Mouse (Mus musculus) limb, embryonic 11.5 days (tissue): ENCODE measurements around the gene Eng. TPM values are rescaled to one million over a fixed set of nuclear protein-coding genes. Genes with fewer than 3 reads are reported as not detected.

Experiments used
- ATAC-seq: fragments of 200-750 bp; cut with Nextera tagmentation; 2 replicates; pipeline ENCODE4 v1.8.0; 2017; ENCODE audit warnings: low read depth; ENCODE audit not compliant: insufficient number of reproducible peaks, low FRiP score, low TSS enrichment
- DNase-seq: peaks from one replicate; pipeline ENCODE4 v3.0.0-alpha.2; 2015; ENCODE audit warnings: low spot score
- H3K27ac ChIP-seq: fragments of 300-500 bp; sonication (generic); replicated peaks from 2 replicates; pipeline ENCODE4 v1.5.1; 2014; ENCODE audit warnings: low read depth, mild to moderate bottlenecking, low read length
- H3K27me3 ChIP-seq: fragments of 300-500 bp; sonication (generic); 2 replicates; pipeline ENCODE4 v1.6.1; 2014; ENCODE audit warnings: mild to moderate bottlenecking, low read length, mixed read lengths; ENCODE audit not compliant: control insufficient read depth, insufficient read depth
- H3K36me3 ChIP-seq: fragments of 300-500 bp; sonication (generic); 2 replicates; pipeline ENCODE4 v1.6.1; 2014; ENCODE audit warnings: mild to moderate bottlenecking, low read length, moderate library complexity, mixed read lengths; ENCODE audit not compliant: control insufficient read depth, insufficient read depth
- H3K4me1 ChIP-seq: fragments of 300-500 bp; sonication (generic); 2 replicates; pipeline ENCODE4 v1.6.1; 2014; ENCODE audit warnings: low read length, mixed read lengths; ENCODE audit not compliant: control insufficient read depth, insufficient read depth
- H3K4me2 ChIP-seq: fragments of 300-500 bp; sonication (generic); 2 replicates; pipeline ENCODE4 v1.6.1; 2014; ENCODE audit warnings: low read depth, mild to moderate bottlenecking, moderate library complexity; ENCODE audit not compliant: severe bottlenecking
- H3K4me3 ChIP-seq: fragments of 300-500 bp; sonication (generic); 2 replicates; pipeline ENCODE4 v1.5.1; 2014; ENCODE audit warnings: low read depth, low read length
- H3K9ac ChIP-seq: fragments of 300-500 bp; sonication (generic); 2 replicates; pipeline ENCODE4 v1.6.1; 2014; ENCODE audit warnings: mild to moderate bottlenecking, low read length
- H3K9me3 ChIP-seq: fragments of 300-500 bp; sonication (generic); 2 replicates; pipeline ENCODE4 v1.6.1; 2016; ENCODE audit warnings: low read length; ENCODE audit not compliant: control insufficient read depth
- WGBS: fragments of 180-500 bp; shearing (Covaris S2); extraction: QIAGEN DNeasy Blood & Tissue Kit; methylation state at CpG from one replicate; pipeline ENCODE4 v1.1.7; 2014; 5-methylcytosine and 5-hydroxymethylcytosine counted together
- polyA plus RNA-seq: library from polyadenylated mRNA; unstranded; fragments of >200 nt; fragmentation: Nextera tagmentation; extraction: Ambion mirVana; gene quantifications from 2 replicates; pipeline ENCODE4 v1.2.1, GENCODE M21; 2014

The Eng gene
- polyA plus RNA-seq, 1 experiment from 2014 or later: 19.3 TPM

DNA sequence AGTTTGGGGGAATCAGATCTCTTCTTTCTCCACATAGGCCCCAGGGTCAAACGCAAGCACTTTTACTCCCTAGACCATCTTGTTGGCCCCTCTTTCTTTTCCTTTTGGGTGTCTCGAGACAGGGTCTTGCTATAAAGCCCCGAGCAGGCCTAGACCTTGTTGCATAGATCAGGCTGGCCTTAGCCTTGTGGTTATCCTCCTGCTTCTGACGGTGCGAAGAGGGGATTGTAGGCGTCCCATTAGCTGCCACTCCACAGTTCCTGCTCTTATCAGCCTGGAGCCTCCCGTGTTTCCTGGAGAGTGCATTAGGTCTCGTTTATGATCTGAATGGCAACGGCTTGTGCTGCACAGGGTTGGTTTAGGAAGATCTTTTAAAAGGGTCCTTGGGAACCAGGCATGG is 2.3 kb upstream of the Eng start:
- Histone ChIP-seq H3K4me3 (no peak overlapping the region), H3K9me3 (no peaks in the 10 kb centered on the region), H3K9ac (no peak overlapping the region), H3K4me2 (no peak overlapping the region), H3K27me3 (no peaks in the 10 kb centered on the region), H3K4me1 (0 out of 2 replicates have a peak, but pooled peaks cover 3% of the 10 kb centered on the region), H3K27ac (no peak overlapping the region), H3K36me3 (no peaks in the 10 kb centered on the region)
- ATAC-seq (no peak), DNase-seq (no peak)
- WGBS: 74% methylated on average over 9 of the region's 9 CpGs

DNA sequence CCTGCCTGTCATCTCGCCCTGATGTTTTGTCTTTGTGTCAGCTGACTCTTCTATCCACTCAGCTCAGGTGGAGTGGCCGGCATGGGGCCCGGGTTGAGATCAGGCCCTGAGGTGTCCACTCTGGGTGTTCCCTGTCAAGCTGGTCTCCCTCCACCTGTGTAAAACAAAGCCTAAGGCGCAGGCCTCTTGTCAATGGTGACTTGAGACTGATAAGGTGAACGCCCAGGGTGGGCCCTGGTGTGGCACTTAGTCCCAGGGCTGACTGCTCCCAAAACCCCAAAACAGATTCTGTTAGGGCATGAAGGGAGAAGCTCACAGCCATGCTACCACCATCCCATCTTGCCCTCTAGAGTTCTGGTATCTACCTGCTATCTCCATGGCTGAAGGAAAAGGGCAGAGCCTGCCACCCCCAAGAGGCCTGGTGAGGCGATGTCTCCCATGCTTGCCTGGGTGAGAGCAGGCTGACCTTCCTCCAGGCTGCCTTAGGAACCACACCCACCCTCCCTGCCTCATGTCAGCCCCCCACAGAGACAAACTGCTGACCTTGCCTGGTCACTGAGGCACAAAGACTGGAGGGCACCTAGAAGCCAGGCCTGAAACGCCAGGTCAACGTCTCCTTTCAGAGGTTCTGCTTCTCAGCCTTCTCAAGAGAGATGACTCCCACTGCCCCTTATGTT is 1.5 kb upstream of the Eng start:
- Histone ChIP-seq H3K4me1 (0 out of 2 replicates have a peak, but pooled peaks cover 3% of the 10 kb centered on the region), H3K27ac (no peak overlapping the region)
- 90% methylated on average over 8 of the region's 8 CpGs for WGBS

DNA sequence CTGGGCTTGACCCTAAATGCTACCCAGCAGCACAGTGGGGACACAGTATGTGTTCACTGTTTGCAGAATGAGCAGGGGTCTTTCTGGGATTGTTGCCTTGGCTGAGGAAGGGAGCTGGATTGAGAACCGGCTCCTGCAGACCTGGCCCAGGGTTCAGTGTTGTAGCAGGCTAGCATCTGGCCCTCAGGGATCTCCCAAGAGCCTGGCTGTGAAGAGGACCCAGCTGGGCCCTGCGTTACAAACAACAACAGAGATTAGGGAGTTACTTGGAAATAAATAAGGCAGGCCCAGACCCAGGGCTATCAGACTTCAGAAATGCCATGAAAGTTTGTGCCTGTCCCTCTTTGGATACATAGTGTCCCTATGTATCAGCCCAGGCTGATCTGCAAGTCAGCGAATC is 748 bp upstream of the Eng start:
- DNase-seq (no peak), ATAC-seq (no peak)
- Histone ChIP-seq H3K36me3 (no peaks in the 10 kb centered on the region), H3K9me3 (no peaks in the 10 kb centered on the region), H3K4me1 (0 out of 2 replicates have a peak, but pooled peaks cover 3% of the 10 kb centered on the region), H3K9ac (no peak overlapping the region), H3K27me3 (no peaks in the 10 kb centered on the region), H3K27ac (no peak overlapping the region), H3K4me2 (no peak overlapping the region), H3K4me3 (no peak overlapping the region)
- WGBS: 68% methylated on average over 3 of the region's 3 CpGs

More for the DNA sequence above, 1.5 kb upstream of the Eng start:
- H3K9me3 ChIP-seq: no peaks in the 10 kb centered on the region
- DNase-seq (no peak), ATAC-seq (no peak)
- H3K27me3 ChIP-seq: no peaks in the 10 kb centered on the region
- H3K4me2 ChIP-seq: no peak overlapping the region
- H3K9ac ChIP-seq: no peak overlapping the region
- no peak overlapping the region for H3K4me3 ChIP-seq
- H3K36me3 ChIP-seq: no peaks in the 10 kb centered on the region

DNA sequence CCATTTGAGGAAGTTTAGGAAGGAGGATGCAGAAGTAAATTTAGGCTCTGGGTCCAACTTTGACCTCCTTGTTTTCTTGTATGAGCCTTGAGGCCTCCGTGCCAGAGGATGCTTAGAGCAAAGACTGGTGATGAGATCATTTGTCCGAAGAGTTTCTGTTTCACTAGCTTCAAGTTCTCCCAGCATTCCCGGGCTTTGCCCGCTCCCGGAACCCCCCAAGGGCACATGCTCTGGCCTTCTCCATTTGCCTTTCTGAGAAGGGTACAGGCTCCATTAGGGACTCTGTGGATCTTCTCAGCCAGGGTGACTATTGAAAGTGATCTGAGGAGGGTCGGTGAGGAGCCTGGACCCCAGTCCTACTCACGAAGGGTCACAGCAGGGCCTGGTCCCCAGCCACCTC is 971 bp downstream of the Eng start:
- no peak overlapping the region for H3K4me3 ChIP-seq

DNA sequence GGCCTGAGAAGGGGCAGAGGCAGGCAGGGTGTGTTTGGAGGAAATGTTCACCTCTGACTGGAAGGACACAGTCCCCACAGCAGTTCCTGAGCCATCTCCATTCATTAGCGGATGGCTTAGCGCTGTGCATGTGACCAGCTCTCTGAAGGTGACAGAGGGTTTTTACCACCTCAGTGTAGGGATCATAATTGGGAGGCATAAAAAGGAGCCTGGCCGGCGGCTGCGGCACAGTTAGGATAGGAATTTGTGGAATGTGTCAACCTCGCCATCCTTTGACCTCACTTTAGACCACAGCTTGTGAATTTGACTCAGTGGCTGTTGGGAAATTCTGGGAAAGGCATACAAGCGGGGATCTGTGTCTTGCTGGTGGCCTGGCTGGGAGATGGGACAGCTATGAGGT is 7.4 kb downstream of the Eng start:
- no peak overlapping the region for H3K4me3 ChIP-seq
- no peaks in the 10 kb centered on the region for H3K36me3 ChIP-seq
- ATAC-seq (no peak), DNase-seq (peak; percentile 45)
- no peaks in the 10 kb centered on the region for H3K9me3 ChIP-seq
- peak overlapping the region; percentile 61; the same call in 1 of the 2 replicates for H3K27ac ChIP-seq
- H3K9ac ChIP-seq: no peak overlapping the region
- H3K27me3 ChIP-seq: no peaks in the 10 kb centered on the region
- H3K4me1 ChIP-seq: peaks cover 26% of the 10 kb centered on the region
- H3K4me2 ChIP-seq: no peak overlapping the region
- 21% methylated on average over 7 of the region's 7 CpGs for WGBS

More for the DNA sequence above, 971 bp downstream of the Eng start:
- Histone ChIP-seq H3K27ac (no peak overlapping the region), H3K4me2 (no peak overlapping the region), H3K4me1 (0 out of 2 replicates have a peak, but pooled peaks cover 3% of the 10 kb centered on the region), H3K9me3 (no peaks in the 10 kb centered on the region), H3K27me3 (no peaks in the 10 kb centered on the region), H3K9ac (no peak overlapping the region), H3K36me3 (no peaks in the 10 kb centered on the region)
- ATAC-seq: no peak
- 91% methylated on average over 7 of the region's 7 CpGs for WGBS
- no peak for DNase-seq

DNA sequence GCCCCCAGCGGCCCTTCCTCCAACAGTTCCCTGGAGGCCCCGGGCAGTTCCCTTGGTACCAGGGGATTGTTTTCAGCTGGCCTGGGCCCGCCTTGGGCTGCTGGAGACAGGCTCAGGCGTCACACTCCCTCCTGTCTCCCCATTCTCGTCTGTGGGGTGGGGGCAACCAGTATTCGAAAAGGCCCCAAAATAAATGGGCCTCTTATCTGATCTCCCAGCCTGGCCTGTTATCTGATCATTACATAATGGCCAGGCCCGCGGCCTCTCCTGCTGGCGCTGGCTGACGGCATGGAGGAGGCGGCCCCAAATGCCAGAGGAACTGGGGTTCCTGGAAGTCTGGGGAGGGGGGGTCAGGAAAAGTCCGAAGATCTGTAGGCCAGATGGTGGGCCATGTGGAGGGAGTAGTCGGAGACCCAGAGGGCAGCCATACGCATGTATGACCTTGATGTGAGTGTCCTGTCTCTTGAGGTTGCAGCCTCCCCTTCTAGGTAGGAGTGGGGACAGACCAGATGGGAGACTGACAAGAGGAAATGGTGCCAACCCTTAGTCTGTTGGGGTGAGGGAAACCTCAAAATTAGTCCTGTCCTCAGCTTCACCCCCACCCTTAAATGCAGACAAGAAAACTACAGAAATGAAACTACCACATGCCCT is 8.5 kb downstream of the Eng start:
- no peaks in the 10 kb centered on the region for H3K36me3 ChIP-seq
- H3K27me3 ChIP-seq: no peaks in the 10 kb centered on the region
- no peak overlapping the region for H3K4me2 ChIP-seq
- H3K27ac ChIP-seq: peak overlapping the region; percentile 61
- peaks cover 26% of the 10 kb centered on the region for H3K4me1 ChIP-seq
- WGBS: 54% methylated on average over 14 of the region's 14 CpGs
- ATAC-seq: no peak
- H3K9ac ChIP-seq: 0 out of 2 replicates have a peak overlapping the region, but pooled peaks have one; percentile 8
- DNase-seq: no peak
- no peaks in the 10 kb centered on the region for H3K9me3 ChIP-seq
- no peak overlapping the region for H3K4me3 ChIP-seq

DNA sequence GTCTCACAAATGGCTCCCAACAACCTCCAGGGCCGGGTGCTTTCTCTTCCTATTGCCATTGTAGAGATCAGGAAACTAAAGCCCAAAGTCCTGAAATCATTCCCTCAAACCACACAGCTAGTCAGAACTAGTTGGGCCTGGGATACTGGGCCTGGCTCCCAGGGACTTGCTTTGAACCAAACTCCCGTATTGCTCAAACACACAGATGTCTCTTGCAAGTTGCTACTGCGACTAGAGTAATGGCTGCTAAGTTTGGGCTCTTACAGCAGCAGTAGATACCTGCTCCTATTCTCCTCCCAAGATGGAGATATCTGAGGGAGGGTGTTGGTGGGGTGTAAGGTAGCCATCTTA is 9.0 kb downstream of the Eng start:
- H3K4me2 ChIP-seq: no peak overlapping the region
- H3K4me3 ChIP-seq: no peak overlapping the region
- no peaks in the 10 kb centered on the region for H3K27me3 ChIP-seq
- no peaks in the 10 kb centered on the region for H3K36me3 ChIP-seq
- peaks cover 26% of the 10 kb centered on the region for H3K4me1 ChIP-seq
- no peak for ATAC-seq
- no peaks in the 10 kb centered on the region for H3K9me3 ChIP-seq
- H3K9ac ChIP-seq: no peak overlapping the region
- H3K27ac ChIP-seq: peak overlapping the region; percentile 61; the same call in 1 of the 2 replicates
- no peak for DNase-seq
- WGBS: 88% methylated on average over 3 of the region's 3 CpGs

DNA sequence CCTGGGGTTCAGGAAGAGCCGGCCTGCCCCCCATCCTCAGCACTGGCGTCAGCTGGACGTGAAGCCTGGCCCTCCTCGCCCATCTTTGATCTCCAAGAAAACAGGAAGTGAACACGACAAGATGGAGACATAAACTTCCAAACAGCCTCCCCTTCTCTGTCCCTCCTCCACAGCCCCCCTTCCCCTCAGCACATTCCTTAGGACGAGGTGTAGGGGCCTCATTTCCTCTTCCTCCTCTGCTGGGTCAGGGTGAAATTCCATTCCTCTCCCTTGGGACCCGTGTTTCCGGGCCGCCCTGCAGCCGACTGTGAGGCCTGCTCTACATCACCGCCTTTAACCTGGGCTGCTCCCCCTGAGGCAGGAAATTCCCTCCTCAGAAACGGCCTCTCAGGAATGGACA is 9.4 kb downstream of the Eng start:
- no peaks in the 10 kb centered on the region for H3K9me3 ChIP-seq
- no peaks in the 10 kb centered on the region for H3K27me3 ChIP-seq
- peak overlapping the region; percentile 72 for H3K27ac ChIP-seq
- ATAC-seq: peak; percentile 72; the same call in 1 of the 2 replicates
- no peak overlapping the region for H3K9ac ChIP-seq
- H3K36me3 ChIP-seq: no peaks in the 10 kb centered on the region
- 25% methylated on average over 12 of the region's 12 CpGs for WGBS
- DNase-seq: peak; percentile 71
- H3K4me3 ChIP-seq: no peak overlapping the region
- H3K4me2 ChIP-seq: 0 out of 2 replicates have a peak overlapping the region, but pooled peaks have one; percentile 3
- peaks cover 26% of the 10 kb centered on the region for H3K4me1 ChIP-seq
